Mouse (Mus musculus) MEL (cell line): ENCODE results near the gene Denr. TPM values are rescaled to one million over a fixed set of nuclear protein-coding genes. Genes with fewer than 3 reads are reported as not detected.

ENCODE experiments used
- DNase-seq: peaks from one replicate; pipeline ENCODE4 v3.0.0; 2011; ENCODE audit warnings: low read depth, low spot score
- H3K27ac ChIP-seq: 2 replicates; pipeline ENCODE4 v1.5.1; 2012; ENCODE audit warnings: low read depth, mild to moderate bottlenecking, control low read depth, low read length, moderate library complexity; ENCODE audit not compliant: control insufficient read depth
- H3K27me3 ChIP-seq, 2 experiments: fragments of 150-350 bp in 1 of 2; sonication (generic) in 1 of 2; 2 replicates each; pipeline ENCODE4 v1.6.1; 2012; ENCODE audit warnings: low read length in 2 of 2, mild to moderate bottlenecking in 2 of 2, improper control_type of control experiment in 1 of 2, moderate library complexity in 1 of 2; ENCODE audit not compliant: insufficient read depth in 2 of 2, control insufficient read depth in 1 of 2
- H3K36me3 ChIP-seq, 2 experiments: 2 replicates each; pipeline ENCODE4 v1.6.1; 2012 to 2014; ENCODE audit warnings: low read length in 2 of 2, improper control_type of control experiment in 1 of 2, inconsistent platforms in 1 of 2, mild to moderate bottlenecking in 1 of 2; ENCODE audit not compliant: insufficient read depth in 2 of 2, control insufficient read depth in 1 of 2
- H3K4me1 ChIP-seq, 2 experiments: fragments of 150-350 bp in 1 of 2; sonication (generic) in 1 of 2; 2 replicates each; pipeline ENCODE4 v1.6.1; 2012; ENCODE audit warnings: low read length in 2 of 2, improper control_type of control experiment in 1 of 2, mild to moderate bottlenecking in 1 of 2; ENCODE audit not compliant: insufficient read depth in 2 of 2, control insufficient read depth in 1 of 2
- H3K4me3 ChIP-seq, 2 experiments: fragments of 150-350 bp in 1 of 2; sonication (generic) in 1 of 2; 2 replicates each; pipeline ENCODE4 v1.5.1; 2012; ENCODE audit warnings: low read depth in 2 of 2, low read length in 2 of 2, mild to moderate bottlenecking in 2 of 2, moderate library complexity in 2 of 2, control low read depth in 1 of 2, improper control_type of control experiment in 1 of 2; ENCODE audit not compliant: control insufficient read depth in 1 of 2, insufficient read depth in 1 of 2
- H3K79me2 ChIP-seq: 2 replicates; pipeline ENCODE4 v1.6.1; 2012; ENCODE audit warnings: mild to moderate bottlenecking, low read length, moderate library complexity; ENCODE audit not compliant: control insufficient read depth, poor library complexity, insufficient read depth
- H3K9ac ChIP-seq: 2 replicates; pipeline ENCODE4 v1.6.1; 2012; ENCODE audit warnings: low read depth, mild to moderate bottlenecking, control low read depth, low read length, moderate library complexity; ENCODE audit not compliant: control insufficient read depth, poor library complexity, severe bottlenecking
- H3K9me3 ChIP-seq: fragments of 150-350 bp; sonication (generic); replicated peaks from 2 replicates; pipeline ENCODE4 v1.6.1; 2012; ENCODE audit warnings: mild to moderate bottlenecking, low read length, improper control_type of control experiment, moderate library complexity; ENCODE audit not compliant: insufficient read depth
- BHLHE40 ChIP-seq: IDR thresholded peaks from 2 replicates; pipeline ENCODE4 v1.6.1; 2012; ENCODE audit warnings: low read depth, mild to moderate bottlenecking, inconsistent platforms, low read length, improper control_type of control experiment, borderline replicate concordance
- CHD2 ChIP-seq: IDR thresholded peaks from 2 replicates; pipeline ENCODE4 v1.6.1; 2011; ENCODE audit warnings: low read length, improper control_type of control experiment
- CTCF ChIP-seq, 3 experiments: IDR thresholded peaks in 2 of 3; conservative IDR thresholded peaks in 1 of 3; 2 replicates each; pipeline ENCODE4 v1.5.1; 2011 to 2012; ENCODE audit warnings: low read length in 3 of 3, low read depth in 2 of 3, mild to moderate bottlenecking in 2 of 3, improper control_type of control experiment in 1 of 3, inconsistent platforms in 1 of 3, mixed read lengths in 1 of 3, moderate library complexity in 1 of 3; ENCODE audit not compliant: control insufficient read depth in 1 of 3, insufficient read depth in 1 of 3, poor library complexity in 1 of 3, severe bottlenecking in 1 of 3
- E2F4 ChIP-seq: IDR thresholded peaks from 2 replicates; pipeline ENCODE4 v1.6.1; 2011; ENCODE audit warnings: low read depth, low read length, improper control_type of control experiment, borderline replicate concordance
- ETS1 ChIP-seq: IDR thresholded peaks from 2 replicates; pipeline ENCODE4 v1.6.1; 2012; ENCODE audit warnings: low read depth, mild to moderate bottlenecking, inconsistent platforms, low read length, improper control_type of control experiment, moderate library complexity
- GABPA ChIP-seq: IDR thresholded peaks from 2 replicates; pipeline ENCODE4 v1.6.1; 2012; ENCODE audit warnings: low read depth, mild to moderate bottlenecking, inconsistent platforms, low read length, improper control_type of control experiment, moderate library complexity
- HCFC1 ChIP-seq: IDR thresholded peaks from 2 replicates; pipeline ENCODE4 v1.6.1; 2012; ENCODE audit warnings: low read depth, mild to moderate bottlenecking, inconsistent platforms, low read length, improper control_type of control experiment, moderate library complexity
- JUND ChIP-seq: IDR thresholded peaks from 2 replicates; pipeline ENCODE4 v1.6.1; 2011; ENCODE audit warnings: low read depth, mild to moderate bottlenecking, improper control_type of control experiment, low read length
- KAT2A ChIP-seq: conservative IDR thresholded peaks from 2 replicates; pipeline ENCODE4 v1.6.1; 2012; ENCODE audit warnings: low read depth, low read length, improper control_type of control experiment, inconsistent platforms
- MXI1 ChIP-seq: IDR thresholded peaks from 2 replicates; pipeline ENCODE4 v1.6.1; 2011; ENCODE audit warnings: mild to moderate bottlenecking, low read depth, low read length, improper control_type of control experiment
- MYB ChIP-seq: IDR thresholded peaks from 2 replicates; pipeline ENCODE4 v1.6.1; 2011; ENCODE audit warnings: mild to moderate bottlenecking, low read depth, low read length, improper control_type of control experiment
- MYC ChIP-seq: IDR thresholded peaks from 2 replicates; pipeline ENCODE4 v1.6.1; 2011; ENCODE audit warnings: low read depth, mild to moderate bottlenecking, low read length, improper control_type of control experiment, moderate library complexity
- NELFE ChIP-seq: IDR thresholded peaks from 2 replicates; pipeline ENCODE4 v1.6.1; 2011; ENCODE audit warnings: low read depth, low read length, improper control_type of control experiment
- NRF1 ChIP-seq: IDR thresholded peaks from 2 replicates; pipeline ENCODE4 v1.6.1; 2014; ENCODE audit warnings: low read depth, mild to moderate bottlenecking, inconsistent platforms, low read length, improper control_type of control experiment, moderate library complexity; ENCODE audit not compliant: poor library complexity, insufficient read depth, severe bottlenecking
- POLR2AphosphoS5 ChIP-seq: IDR thresholded peaks from 2 replicates; pipeline ENCODE4 v1.6.1; 2012; ENCODE audit warnings: low read depth, borderline replicate concordance, mild to moderate bottlenecking, inconsistent platforms, low read length, moderate library complexity, mixed read lengths
- SIN3A ChIP-seq: IDR thresholded peaks from 2 replicates; pipeline ENCODE4 v1.6.1; 2012; ENCODE audit warnings: low read length, improper control_type of control experiment, inconsistent platforms
- TAL1 ChIP-seq: IDR thresholded peaks from 2 replicates; pipeline ENCODE4 v1.6.1; 2012; ENCODE audit warnings: mild to moderate bottlenecking, inconsistent platforms, low read length, moderate library complexity, mixed read lengths
- TBP ChIP-seq: IDR thresholded peaks from 2 replicates; pipeline ENCODE4 v1.8.0; 2011; ENCODE audit warnings: low read depth, low read length, improper control_type of control experiment
- TCF12 ChIP-seq: IDR thresholded peaks from 2 replicates; pipeline ENCODE4 v1.6.1; 2014; ENCODE audit warnings: low read depth, mild to moderate bottlenecking, inconsistent platforms, low read length, improper control_type of control experiment, moderate library complexity
- ZC3H11A ChIP-seq: IDR thresholded peaks from 2 replicates; pipeline ENCODE4 v1.6.1; 2012; ENCODE audit warnings: low read depth, mild to moderate bottlenecking, inconsistent platforms, low read length, improper control_type of control experiment
- ZMIZ1 ChIP-seq: IDR thresholded peaks from 2 replicates; pipeline ENCODE4 v1.6.1; 2012; ENCODE audit warnings: low read depth, mild to moderate bottlenecking, inconsistent platforms, low read length, improper control_type of control experiment, moderate library complexity
- ZNF384 ChIP-seq: IDR thresholded peaks from 2 replicates; pipeline ENCODE4 v1.6.1; 2012; ENCODE audit warnings: low read depth, mild to moderate bottlenecking, inconsistent platforms, low read length, improper control_type of control experiment
- polyA plus RNA-seq, 2 experiments: library from polyadenylated mRNA; stranded (reverse) in 1 of 2; unstranded in 1 of 2; fragments of >175 nt in 1 of 2; fragments of >200 nt in 1 of 2; gene quantifications; 2 replicates each; pipeline versions ENCODE4 v1.2.1 to v1.2.4; 2012; ENCODE audit warnings: low replicate concordance in 2 of 2, low read depth in 1 of 2; ENCODE audit not compliant: insufficient read length in 2 of 2, insufficient read depth in 1 of 2, missing spikeins in 1 of 2
- total RNA-seq: library from RNA; depleted of rRNA; stranded (reverse); fragments of 300-350 nt; gene quantifications from 2 replicates; pipeline ENCODE4 v1.2.3, GENCODE M21; 2012

Gene Denr
- total and polyA plus RNA-seq, 3 experiments = 62.4 to 323 (median 109) TPM

- no peak for TF ChIP-seq CTCF (IDR thresholded peaks at IDR 0.05 in 2 of 3, conservative IDR thresholded peaks at IDR 0.05 in 1 of 3; ENCODE audit: control insufficient read depth in 1 of 3, insufficient read depth in 1 of 3, low read depth in 2 of 3, low read length in 3 of 3, poor library complexity in 1 of 3, severe bottlenecking in 1 of 3)
- no peak for TF ChIP-seq E2F4
- no peak for TF ChIP-seq SIN3A
- TF ChIP-seq ZC3H11A = no peak
- TF ChIP-seq TAL1 = no peak
Observed at GRCm38 (mm10) chr5:123959018-123959417, 52.0 kb downstream of the Denr start (continued).

GRCm38 (mm10) chr5:123960129-123960528, 53.2 kb downstream of the Denr start:
- Histone ChIP-seq H3K9ac (no peak overlapping the region), H3K36me3 (peaks cover 0 to 3% of the 10 kb centered on the region in 2 experiments; a peak in 2 of 4 replicates), H3K27ac (no peak overlapping the region), H3K27me3 (no peaks in the 10 kb centered on the region), H3K9me3 (no peaks in the 10 kb centered on the region), H3K79me2 (no peaks in the 10 kb centered on the region), H3K4me1 (no peaks in the 10 kb centered on the region), H3K4me3 (no peak overlapping the region)
- DNase-seq = no peak
- TF ChIP-seq ZNF384 = no peak
- TF ChIP-seq TBP = no peak
- no peak for TF ChIP-seq KAT2A
- no peak for TF ChIP-seq JUND
- no peak for TF ChIP-seq NELFE
- no peak for TF ChIP-seq ETS1
- no peak for TF ChIP-seq TCF12
- TF ChIP-seq POLR2AphosphoS5 = no peak
- no peak for TF ChIP-seq MYB
- TF ChIP-seq CHD2 = no peak
- TF ChIP-seq BHLHE40 = no peak
- TF ChIP-seq E2F4 = no peak
- TF ChIP-seq GABPA = no peak
- TF ChIP-seq ZMIZ1 = no peak
- no peak for TF ChIP-seq MYC
- no peak for TF ChIP-seq HCFC1
- TF ChIP-seq MXI1 = no peak
- no peak for TF ChIP-seq NRF1
